Mouse (Mus musculus) erythroblast, embryonic 14.5 days (primary cell): ENCODE data around the gene Ferd3l. TPM values are rescaled to one million over a fixed set of nuclear protein-coding genes. Genes with fewer than 3 reads are reported as not detected.
A peak's percentile ranks its signal among the peaks of the same experiment; 100 is the strongest.

Experiments used
- H3K27me3 ChIP-seq: 2 replicates; pipeline ENCODE4 v1.6.1; 2012; ENCODE audit warnings: inconsistent platforms; ENCODE audit not compliant: control insufficient read depth
- H3K36me3 ChIP-seq: 2 replicates; pipeline ENCODE4 v1.6.1; 2012; ENCODE audit warnings: mild to moderate bottlenecking, inconsistent platforms; ENCODE audit not compliant: control insufficient read depth
- H3K4me1 ChIP-seq: 2 replicates; pipeline ENCODE4 v1.6.1; 2012; ENCODE audit warnings: inconsistent platforms; ENCODE audit not compliant: control insufficient read depth
- H3K4me3 ChIP-seq: replicated peaks from 2 replicates; pipeline ENCODE3; 2012; ENCODE audit warnings: moderate library complexity, mild to moderate bottlenecking, inconsistent platforms
- H3K9me3 ChIP-seq: 2 replicates; pipeline ENCODE4 v1.6.1; 2012; ENCODE audit warnings: low read length, inconsistent platforms, mixed read lengths; ENCODE audit not compliant: control insufficient read depth
- GATA1 ChIP-seq: IDR thresholded peaks from 2 replicates; pipeline ENCODE4 v1.6.1; 2012; ENCODE audit warnings: low read length, inconsistent platforms, mixed read lengths
- TAL1 ChIP-seq: IDR thresholded peaks from 3 replicates; pipeline ENCODE4 v1.6.1; 2012; ENCODE audit warnings: low read length, inconsistent platforms, mixed read lengths
- polyA plus RNA-seq: library from polyadenylated mRNA; stranded (reverse); fragments of >175 nt; gene quantifications from 2 replicates; pipeline ENCODE4 v1.2.3, GENCODE M21; 2012

Gene Ferd3l
- polyA plus RNA-seq, 1 experiment, result not detected

- TF ChIP-seq TAL1, result no peak
- TF ChIP-seq GATA1, result no peak
- Histone ChIP-seq H3K36me3 (no peaks in the 10 kb centered on the region), H3K4me1 (no peaks in the 10 kb centered on the region), H3K9me3 (peaks cover 3% of the 10 kb centered on the region; the same call in 1 of the 2 replicates), H3K4me3 (no peak overlapping the region), H3K27me3 (peaks cover 76% of the 10 kb centered on the region)
Measured at GRCm38 (mm10) chr12:33956576-33957399, 28.6 kb downstream of the Ferd3l start.

- H3K27me3 ChIP-seq, result peaks cover 85% of the 10 kb centered on the region
- no peaks in the 10 kb centered on the region for H3K4me1 ChIP-seq
- H3K9me3 ChIP-seq, result peaks cover 3% of the 10 kb centered on the region; the same call in 1 of the 2 replicates
- H3K4me3 ChIP-seq, result peak within 1 kb of the TSS; percentile 18
- TF ChIP-seq TAL1 (no peak), GATA1 (no peak)
- H3K36me3 ChIP-seq, result no peaks in the 10 kb centered on the region
Measured at GRCm38 (mm10) chr12:33957400-33958240, 29.4 kb downstream of the Ferd3l start, which contains the start of gene Twist1. Gene Twist1, plus strand, starts transcription at chr12:33957671.

- Histone ChIP-seq H3K27me3 (peaks cover 92% of the 10 kb centered on the region), H3K36me3 (no peaks in the 10 kb centered on the region), H3K4me1 (no peaks in the 10 kb centered on the region), H3K9me3 (peaks cover 3% of the 10 kb centered on the region; the same call in 1 of the 2 replicates), H3K4me3 (no peak overlapping the region)
- TF ChIP-seq TAL1 (no peak), GATA1 (no peak)
Measured at GRCm38 (mm10) chr12:33958241-33959194, 30.3 kb downstream of the Ferd3l start.

GRCm38 (mm10) chr12:33959206-33959605, 31.0 kb downstream of the Ferd3l start:
- H3K36me3 ChIP-seq, result no peaks in the 10 kb centered on the region
- peaks cover 3% of the 10 kb centered on the region; the same call in 1 of the 2 replicates for H3K9me3 ChIP-seq
- H3K4me3 ChIP-seq, result no peak overlapping the region
- H3K27me3 ChIP-seq, result peaks cover 95% of the 10 kb centered on the region
- no peaks in the 10 kb centered on the region for H3K4me1 ChIP-seq
- TF ChIP-seq GATA1, result no peak
- TF ChIP-seq TAL1, result no peak

- no peak for TF ChIP-seq GATA1
- no peak for TF ChIP-seq TAL1
- H3K36me3 ChIP-seq, result no peaks in the 10 kb centered on the region
- H3K27me3 ChIP-seq, result peaks cover 98% of the 10 kb centered on the region
- no peaks in the 10 kb centered on the region for H3K4me1 ChIP-seq
- H3K9me3 ChIP-seq, result peaks cover 3% of the 10 kb centered on the region; the same call in 1 of the 2 replicates
- no peak overlapping the region for H3K4me3 ChIP-seq
Measured at GRCm38 (mm10) chr12:33959846-33960245, 31.6 kb downstream of the Ferd3l start.

GRCm38 (mm10) chr12:33961013-33961412, 32.8 kb downstream of the Ferd3l start:
- TF ChIP-seq TAL1, result no peak
- TF ChIP-seq GATA1, result no peak
- H3K36me3 ChIP-seq, result no peaks in the 10 kb centered on the region
- no peaks in the 10 kb centered on the region for H3K4me1 ChIP-seq
- H3K27me3 ChIP-seq, result peaks cover 94% of the 10 kb centered on the region
- H3K4me3 ChIP-seq, result no peak overlapping the region
- peaks cover 3% of the 10 kb centered on the region; the same call in 1 of the 2 replicates for H3K9me3 ChIP-seq

GRCm38 (mm10) chr12:33962118-33962772, 34.0 kb downstream of the Ferd3l start:
- TF ChIP-seq TAL1 (no peak), GATA1 (no peak)
- peaks cover 3% of the 10 kb centered on the region; the same call in 1 of the 2 replicates for H3K9me3 ChIP-seq
- peaks cover 94% of the 10 kb centered on the region for H3K27me3 ChIP-seq
- H3K36me3 ChIP-seq, result no peaks in the 10 kb centered on the region
- H3K4me1 ChIP-seq, result no peaks in the 10 kb centered on the region
- H3K4me3 ChIP-seq, result no peak overlapping the region

- H3K4me1 ChIP-seq, result no peaks in the 10 kb centered on the region
- no peak overlapping the region for H3K4me3 ChIP-seq
- H3K36me3 ChIP-seq, result no peaks in the 10 kb centered on the region
- TF ChIP-seq TAL1 (no peak), GATA1 (no peak)
- H3K27me3 ChIP-seq, result peaks cover 94% of the 10 kb centered on the region
- H3K9me3 ChIP-seq, result peaks cover 3% of the 10 kb centered on the region; the same call in 1 of the 2 replicates
Measured at GRCm38 (mm10) chr12:33962773-33963130, 34.5 kb downstream of the Ferd3l start.
